Mouse (Mus musculus) large intestine, adult 2 months (tissue): Measurements from ENCODE around the gene Apba3. TPM values are rescaled to one million over a fixed set of nuclear protein-coding genes. Genes with fewer than 3 reads are reported as not detected.
"Not testable (repeated sequence)": the region's sequence is repeated elsewhere in the genome, so short reads cannot be mapped to it uniquely, and the experiment has no call there.

ENCODE experiments used
- DNase-seq: peaks from one replicate; pipeline ENCODE4 v3.0.0-alpha.2; 2012; ENCODE audit warnings: low read depth, low spot score
- WGBS: fragments of 180-500 bp; shearing (Covaris S2); methylation state at CpG from one replicate; pipeline ENCODE4 v1.1.7; 2018; 5-methylcytosine and 5-hydroxymethylcytosine counted together
- polyA plus RNA-seq: library from polyadenylated mRNA; depleted of rRNA; stranded (reverse); fragments of >200 nt; gene quantifications from 2 replicates; pipeline ENCODE4 v1.2.3, GENCODE M21; 2012; rRNA removed

Gene Apba3
- 72.7 and 114 TPM in 2 replicates for polyA plus RNA-seq

- under 1% methylated on average over 48 of the region's 48 CpGs for WGBS
- DNase-seq: peak; percentile 91
Observed at GRCm38 (mm10) chr10:81266211-81267105, at the start of gene Apba3, which contains the start of gene Mrpl54. Gene Apba3, plus strand, starts transcription at chr10:81266960. Gene Mrpl54, minus strand, starts transcription at chr10:81266934.

DNA sequence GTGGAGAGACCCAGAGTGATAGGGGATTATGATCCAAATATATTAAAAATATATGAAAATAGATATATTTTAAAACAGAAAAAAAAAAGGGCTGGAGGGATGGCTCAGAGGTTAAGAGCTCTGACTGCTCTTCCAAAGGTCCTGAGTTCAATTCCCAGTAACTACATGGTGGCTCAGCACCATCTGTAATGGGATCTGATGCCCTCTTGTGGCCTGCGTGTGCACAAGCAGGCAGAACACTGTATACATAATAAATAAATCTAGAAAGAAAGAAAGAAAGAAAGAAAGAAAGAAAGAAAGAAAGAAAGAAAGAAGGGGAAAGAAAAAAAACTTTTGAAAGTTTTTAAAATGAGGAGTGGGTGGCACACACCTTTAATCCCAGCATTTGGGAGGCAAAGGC is 49.5 kb upstream of the Apba3 start:
- 20% methylated on average over 1 of the region's 1 CpGs for WGBS
- not testable (repeated sequence) for DNase-seq

GRCm38 (mm10) chr10:81217964-81218363 is 48.8 kb upstream of the Apba3 start:
- WGBS: 17% methylated on average over 7 of the region's 7 CpGs
- peak; percentile 46 for DNase-seq

DNA sequence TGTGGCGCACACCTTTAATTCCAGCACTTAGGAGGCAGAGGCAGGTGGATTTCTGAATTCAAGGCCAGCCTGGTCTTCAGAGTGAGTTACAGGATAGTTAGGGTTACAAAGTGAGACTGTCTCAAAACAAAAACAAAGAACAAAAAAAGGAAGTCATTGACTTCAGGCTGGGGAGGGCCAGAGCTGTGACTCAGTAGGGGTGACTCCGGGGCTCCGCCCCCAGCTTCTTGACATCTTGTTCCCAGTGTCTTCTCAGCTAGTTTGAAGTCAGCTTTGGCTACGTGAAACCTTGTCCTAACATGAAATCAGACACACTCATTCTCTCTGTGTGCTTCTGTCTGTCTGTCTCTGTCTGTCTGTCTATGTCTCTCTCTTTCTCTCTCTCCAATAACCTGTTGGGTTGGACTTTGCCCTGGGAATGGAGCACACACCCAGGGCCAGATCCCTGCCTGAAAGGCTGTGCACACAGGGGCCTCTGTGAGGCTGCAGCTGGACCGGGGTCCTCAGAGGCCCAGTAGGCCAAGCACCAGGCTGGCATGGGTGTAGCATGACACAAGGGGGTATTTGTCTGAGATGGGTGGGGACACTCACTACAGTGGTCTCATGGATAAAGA is 45.3 kb upstream of the Apba3 start:
- peak; percentile 58 for DNase-seq
- 60% methylated on average over 5 of the region's 5 CpGs for WGBS

DNA sequence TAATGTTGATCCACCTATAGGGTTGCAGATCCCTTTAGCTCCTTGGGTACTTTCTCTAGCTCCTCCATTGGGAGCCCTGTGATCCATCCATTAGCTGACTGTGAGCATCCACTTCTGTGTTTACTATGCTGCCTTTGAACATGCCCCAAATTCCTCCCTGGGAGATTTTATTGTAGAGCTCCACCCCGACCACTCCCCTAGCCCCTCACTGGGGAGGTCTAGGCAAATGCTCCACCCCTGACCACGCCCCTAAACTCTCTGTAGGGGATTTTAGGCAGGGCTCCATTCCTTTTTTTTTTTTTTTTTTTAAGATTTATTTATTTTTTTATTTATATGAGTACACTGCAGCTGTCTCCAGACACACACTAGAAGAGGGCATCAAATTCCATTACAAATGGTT is 43.0 kb upstream of the Apba3 start:
- WGBS: 45% methylated on average over 2 of the region's 2 CpGs
- not testable (repeated sequence) for DNase-seq

GRCm38 (mm10) chr10:81229735-81230437 is 36.9 kb upstream of the Apba3 start:
- no peak for DNase-seq
- whole genome bisulfite sequencing: 28% methylated on average over 20 of the region's 20 CpGs

GRCm38 (mm10) chr10:81230438-81231332 is 36.1 kb upstream of the Apba3 start, which contains the start of gene Atcay:
Gene Atcay, minus strand, starts transcription at chr10:81230833.
- 23% methylated on average over 27 of the region's 27 CpGs for WGBS
- no peak for DNase-seq

- 62% methylated on average over 7 of the region's 7 CpGs for WGBS
Observed at GRCm38 (mm10) chr10:81231436-81231835, 35.3 kb upstream of the Apba3 start.

GRCm38 (mm10) chr10:81232580-81233225 is 34.1 kb upstream of the Apba3 start, which contains the start of gene Zfr2:
Gene Zfr2, plus strand, starts transcription at chr10:81233155.
- DNase-seq: peak; percentile 88
- WGBS: 5% methylated on average over 29 of the region's 29 CpGs

More at GRCm38 (mm10) chr10:81231436-81231835, 35.3 kb upstream of the Apba3 start:
- no peak for DNase-seq

GRCm38 (mm10) chr10:81233226-81233585 is 33.6 kb upstream of the Apba3 start:
- no peak for DNase-seq
- WGBS: 1% methylated on average over 27 of the region's 28 CpGs

DNA sequence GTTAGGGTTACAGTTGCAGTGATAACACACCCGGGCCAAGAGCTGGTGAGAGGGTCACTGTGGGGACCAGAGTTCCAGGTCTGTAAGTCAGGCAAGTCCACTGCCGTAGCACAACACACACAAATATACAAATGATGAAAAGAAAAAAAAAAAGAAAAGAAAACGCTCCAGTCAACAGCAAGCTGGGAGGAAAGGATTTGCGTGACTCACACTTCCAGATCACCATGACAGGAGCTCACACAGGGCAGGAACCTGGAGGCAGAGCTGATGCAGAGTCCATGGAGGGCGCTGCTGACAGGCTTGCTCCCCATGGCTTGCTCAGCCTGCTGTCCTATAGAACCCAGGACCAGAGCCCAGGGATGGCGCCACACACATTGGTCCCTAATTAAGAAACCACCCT is 32.6 kb upstream of the Apba3 start:
- 66% methylated on average over 6 of the region's 6 CpGs for WGBS

DNA sequence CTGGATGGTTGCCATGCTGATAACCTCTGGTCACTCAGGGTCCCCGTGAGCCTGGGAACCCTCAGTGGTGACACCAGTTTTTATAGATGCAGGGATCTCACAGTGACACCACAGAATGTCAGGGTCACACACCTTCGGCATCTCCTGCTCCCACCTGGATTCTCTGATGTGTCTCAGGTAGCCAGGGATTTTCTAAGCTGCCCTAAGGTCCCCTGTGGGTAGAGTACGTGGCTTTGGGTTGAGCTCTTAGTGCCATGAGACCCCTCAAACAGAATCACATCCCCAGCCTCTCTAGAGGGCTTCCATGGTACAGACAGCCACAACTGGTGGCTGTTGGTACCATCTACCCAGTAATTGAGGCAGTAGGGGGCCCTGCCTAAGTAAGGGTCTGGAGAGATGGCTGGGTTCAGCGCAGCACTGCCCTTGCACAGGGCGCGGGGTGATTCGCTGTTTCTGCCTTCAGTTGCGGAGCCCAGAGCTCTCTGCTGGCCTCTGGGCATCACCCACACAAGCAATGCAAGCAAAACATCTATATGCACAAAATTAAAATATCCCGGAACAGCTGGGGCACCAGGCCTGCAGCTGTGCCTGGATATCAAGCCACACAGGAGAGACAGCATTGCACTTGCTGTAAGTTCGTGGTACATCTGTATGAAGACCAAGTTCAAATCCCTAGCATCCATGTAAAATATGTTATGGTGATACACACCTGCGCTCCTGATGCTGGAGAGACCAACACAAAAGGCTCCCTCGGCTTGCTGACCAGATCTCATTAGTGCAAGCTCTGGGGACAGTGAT is 30.1 kb upstream of the Apba3 start:
- 87% methylated on average over 12 of the region's 12 CpGs for WGBS
- DNase-seq: no peak

More for the DNA sequence above, 32.6 kb upstream of the Apba3 start:
- no peak for DNase-seq

DNA sequence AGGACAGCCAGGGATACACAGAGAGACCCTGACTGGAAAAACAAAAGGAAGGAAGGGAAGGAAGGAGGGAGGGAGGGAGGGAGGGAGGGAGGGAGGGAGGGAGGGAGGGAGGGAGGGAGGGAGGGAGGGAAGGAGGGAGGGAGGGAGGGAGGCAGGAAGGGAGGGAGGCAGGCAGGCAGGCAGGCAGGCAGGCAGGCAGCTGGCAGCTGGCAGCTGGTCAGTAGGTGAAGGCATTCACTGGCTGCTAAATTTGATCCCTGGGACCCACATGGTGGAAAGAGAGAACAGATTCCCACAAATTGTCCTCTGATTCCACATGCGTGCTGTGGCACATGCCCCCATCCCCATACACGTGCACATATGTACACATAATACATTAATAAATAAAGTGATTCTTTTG is 28.1 kb upstream of the Apba3 start:
- WGBS: 86% methylated on average over 2 of the region's 2 CpGs
- DNase-seq: no peak

GRCm38 (mm10) chr10:81240876-81241275 is 25.9 kb upstream of the Apba3 start:
- DNase-seq: no peak
- WGBS: 30% methylated on average over 13 of the region's 13 CpGs

- no peak for DNase-seq
- 94% methylated on average over 16 of the region's 16 CpGs for WGBS
Observed at GRCm38 (mm10) chr10:81242021-81242420, 24.7 kb upstream of the Apba3 start.

GRCm38 (mm10) chr10:81244146-81244545 is 22.6 kb upstream of the Apba3 start:
- WGBS: 69% methylated on average over 4 of the region's 4 CpGs
- no peak for DNase-seq

- DNase-seq: no peak
- WGBS: 7% methylated on average over 17 of the region's 17 CpGs
Observed at GRCm38 (mm10) chr10:81244595-81244994, 22.2 kb upstream of the Apba3 start.

- 92% methylated on average over 6 of the region's 6 CpGs for WGBS
- no peak for DNase-seq
Observed at GRCm38 (mm10) chr10:81245166-81245565, 21.6 kb upstream of the Apba3 start.
